Mouse (Mus musculus) heart, embryonic 15.5 days (tissue): ENCODE results near the gene Smap2. TPM values are rescaled to one million over a fixed set of nuclear protein-coding genes. Genes with fewer than 3 reads are reported as not detected.

ENCODE experiments used
- ATAC-seq: fragments of 200-750 bp; cut with Nextera tagmentation; replicated peaks from 2 replicates; pipeline ENCODE4 v1.8.0; 2017; ENCODE audit warnings: low read depth, moderate TSS enrichment; ENCODE audit not compliant: insufficient number of reproducible peaks, insufficient read depth, low FRiP score
- H3K27ac ChIP-seq: fragments of 300-500 bp; sonication (generic); 2 replicates; pipeline ENCODE4 v1.5.1; 2015; ENCODE audit warnings: mild to moderate bottlenecking, inconsistent platforms
- H3K27me3 ChIP-seq: fragments of 300-500 bp; sonication (generic); 2 replicates; pipeline ENCODE4 v1.6.1; 2015; ENCODE audit warnings: inconsistent platforms
- H3K36me3 ChIP-seq: fragments of 300-500 bp; sonication (generic); 2 replicates; pipeline ENCODE4 v1.6.1; 2015; ENCODE audit warnings: mild to moderate bottlenecking, inconsistent platforms
- H3K4me1 ChIP-seq: fragments of 300-500 bp; sonication (generic); replicated peaks from 2 replicates; pipeline ENCODE4 v1.6.1; 2015; ENCODE audit warnings: inconsistent platforms
- H3K4me2 ChIP-seq: fragments of 300-500 bp; sonication (generic); 2 replicates; pipeline ENCODE4 v1.6.1; 2015; ENCODE audit warnings: inconsistent platforms, mild to moderate bottlenecking, moderate library complexity
- H3K4me3 ChIP-seq: fragments of 300-500 bp; sonication (generic); 2 replicates; pipeline ENCODE4 v1.5.1; 2015; ENCODE audit warnings: mild to moderate bottlenecking, inconsistent platforms
- H3K9ac ChIP-seq: fragments of 300-500 bp; sonication (generic); 2 replicates; pipeline ENCODE4 v1.6.1; 2015; ENCODE audit warnings: mild to moderate bottlenecking, inconsistent platforms
- H3K9me3 ChIP-seq: fragments of 300-500 bp; sonication (generic); replicated peaks from 2 replicates; pipeline ENCODE4 v1.6.1; 2016; ENCODE audit warnings: inconsistent platforms
- WGBS: fragments of 180-500 bp; shearing (Covaris S2); methylation state at CpG from one replicate; pipeline ENCODE4 v1.1.7; 2015; ENCODE audit warnings: mixed read lengths; 5-methylcytosine and 5-hydroxymethylcytosine counted together
- polyA plus RNA-seq: library from polyadenylated mRNA; unstranded; fragments of >200 nt; fragmentation: Nextera tagmentation; extraction: Ambion mirVana; gene quantifications from 2 replicates; pipeline ENCODE4 v1.2.1, GENCODE M21; 2015

Gene Smap2
- polyA plus RNA-seq, 1 experiment from 2014 or later, result 10.0 TPM

GRCm38 (mm10) chr4:120969382-120970146, 47.5 kb downstream of the Smap2 start:
- no peaks in the 10 kb centered on the region for H3K27me3 ChIP-seq
- H3K4me3 ChIP-seq, result no peak overlapping the region
- H3K4me1 ChIP-seq, result no peaks in the 10 kb centered on the region
- 83% methylated on average over 5 of the region's 5 CpGs for WGBS
- H3K36me3 ChIP-seq, result peaks cover 33% of the 10 kb centered on the region
- H3K27ac ChIP-seq, result no peak overlapping the region
- no peak overlapping the region for H3K9ac ChIP-seq
- ATAC-seq, result no peak
- H3K4me2 ChIP-seq, result no peak overlapping the region
- H3K9me3 ChIP-seq, result no peaks in the 10 kb centered on the region

- ATAC-seq, result no peak
- H3K27ac ChIP-seq, result no peak overlapping the region
These were observed 48.6 kb downstream of the Smap2 start for GRCm38 (mm10) chr4:120968486-120968885.

DNA sequence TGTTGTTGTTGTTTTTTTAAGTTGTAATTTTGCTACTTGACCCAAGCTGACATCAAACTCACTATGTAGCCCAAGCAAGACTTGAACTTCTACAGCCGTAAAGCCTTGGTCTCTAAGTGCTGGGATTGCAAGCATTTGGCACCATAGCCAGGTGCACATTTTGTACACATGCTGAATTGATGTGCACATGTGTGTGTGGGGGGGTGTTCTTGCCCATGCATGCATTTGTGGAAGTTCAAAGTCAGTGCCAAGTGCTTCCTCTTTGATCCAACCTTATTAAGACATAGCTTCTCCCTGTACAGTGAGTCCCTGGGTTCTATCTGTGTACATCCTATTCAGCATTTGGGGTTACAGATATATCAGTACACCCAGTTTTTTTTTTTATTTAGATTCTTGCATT, 61.5 kb downstream of the Smap2 start:
- ATAC-seq, result no peak

More at GRCm38 (mm10) chr4:120968486-120968885, 48.6 kb downstream of the Smap2 start:
- Histone ChIP-seq H3K4me3 (no peak overlapping the region), H3K4me1 (no peaks in the 10 kb centered on the region), H3K9me3 (no peaks in the 10 kb centered on the region), H3K36me3 (peaks cover 33% of the 10 kb centered on the region), H3K27me3 (no peaks in the 10 kb centered on the region), H3K9ac (no peak overlapping the region), H3K4me2 (no peak overlapping the region)
- WGBS, result 91% methylated on average over 9 of the region's 9 CpGs

DNA sequence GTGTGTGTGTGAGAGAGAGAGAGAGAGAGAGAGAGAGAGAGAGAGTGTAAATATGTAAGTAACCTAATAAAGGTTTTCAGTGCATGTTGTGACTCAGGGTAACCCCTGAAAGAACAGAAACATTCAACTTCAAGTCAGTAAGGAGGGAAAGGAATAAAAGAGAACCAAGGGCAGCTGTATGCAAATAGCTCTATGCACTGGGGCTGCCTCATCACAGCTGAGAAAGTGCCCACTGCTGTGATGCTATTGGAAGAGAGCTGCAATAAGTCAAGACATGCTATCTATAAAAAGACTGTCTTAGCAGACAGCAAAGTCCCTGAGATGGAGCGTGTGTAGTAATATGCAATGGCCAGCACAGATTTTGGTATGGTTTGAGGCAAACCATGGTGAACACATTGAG, 63.4 kb downstream of the Smap2 start:
- H3K9me3 ChIP-seq, result no peaks in the 10 kb centered on the region
- H3K27ac ChIP-seq, result no peak overlapping the region
- H3K4me3 ChIP-seq, result no peak overlapping the region
- no peak overlapping the region for H3K9ac ChIP-seq
- ATAC-seq, result no peak
- WGBS, result 89% methylated on average over 1 of the region's 1 CpGs
- no peaks in the 10 kb centered on the region for H3K27me3 ChIP-seq
- no peak overlapping the region for H3K4me2 ChIP-seq
- H3K4me1 ChIP-seq, result peaks cover 14% of the 10 kb centered on the region
- H3K36me3 ChIP-seq, result no peaks in the 10 kb centered on the region

More for the DNA sequence above, 61.5 kb downstream of the Smap2 start:
- Histone ChIP-seq H3K9me3 (no peaks in the 10 kb centered on the region), H3K9ac (no peak overlapping the region), H3K4me2 (no peak overlapping the region), H3K4me1 (peaks cover 9% of the 10 kb centered on the region), H3K27ac (no peak overlapping the region), H3K36me3 (no peaks in the 10 kb centered on the region), H3K27me3 (no peaks in the 10 kb centered on the region), H3K4me3 (no peak overlapping the region)
- whole genome bisulfite sequencing, result 91% methylated on average over 1 of the region's 1 CpGs

DNA sequence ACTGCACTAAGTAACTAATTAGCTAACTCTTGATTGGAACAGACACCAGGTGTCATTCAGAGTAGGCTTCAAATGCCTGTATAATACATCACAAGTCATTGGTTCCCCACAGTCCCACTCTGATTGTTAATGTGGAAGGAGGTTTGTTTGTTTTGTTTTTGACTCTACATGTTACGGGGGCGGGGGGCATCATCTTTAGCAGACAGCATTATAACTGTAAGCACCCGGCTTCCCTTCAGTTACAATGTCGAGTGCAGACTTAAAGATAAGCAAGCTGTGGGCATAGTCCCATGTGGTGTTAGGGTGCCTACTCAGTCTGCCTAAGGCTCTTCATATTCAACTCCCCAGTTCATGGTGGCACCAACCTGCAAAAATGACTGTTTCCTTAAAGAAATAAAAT, 64.0 kb downstream of the Smap2 start:
- H3K4me2 ChIP-seq, result no peak overlapping the region

DNA sequence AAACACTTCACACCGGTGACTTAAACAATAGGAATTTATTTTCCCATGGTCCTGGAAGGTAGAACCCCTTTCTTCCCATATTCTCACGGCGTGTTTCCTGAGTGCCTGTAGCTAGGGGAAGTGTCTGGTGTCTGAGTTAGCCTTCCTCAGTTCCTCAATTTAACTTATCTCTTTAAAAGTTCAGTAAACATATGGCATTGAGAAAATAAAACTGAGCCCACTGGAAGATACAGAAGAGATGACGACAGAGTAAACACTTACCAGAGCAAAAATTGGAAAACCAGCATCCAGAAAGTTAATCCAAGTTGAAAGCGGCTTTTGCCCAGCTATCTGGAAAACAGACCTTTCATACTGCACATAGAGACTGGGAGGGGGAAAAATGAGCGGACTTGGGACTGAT, 64.9 kb downstream of the Smap2 start:
- no peaks in the 10 kb centered on the region for H3K9me3 ChIP-seq
- peaks cover 3% of the 10 kb centered on the region; the same call in 1 of the 2 replicates for H3K36me3 ChIP-seq
- H3K9ac ChIP-seq, result peak overlapping the region; percentile 76
- H3K27ac ChIP-seq, result peak overlapping the region; percentile 87
- peak overlapping the region; percentile 91 for H3K4me2 ChIP-seq
- peak; percentile 25; the same call in 1 of the 2 replicates for ATAC-seq
- WGBS, result 33% methylated on average over 6 of the region's 6 CpGs
- H3K27me3 ChIP-seq, result no peaks in the 10 kb centered on the region
- H3K4me3 ChIP-seq, result peak overlapping the region; percentile 68
- peaks cover 14% of the 10 kb centered on the region for H3K4me1 ChIP-seq

More for the DNA sequence above, 64.0 kb downstream of the Smap2 start:
- Histone ChIP-seq H3K4me1 (peaks cover 14% of the 10 kb centered on the region), H3K9me3 (no peaks in the 10 kb centered on the region), H3K4me3 (no peak overlapping the region), H3K27ac (peak overlapping the region; percentile 87), H3K27me3 (no peaks in the 10 kb centered on the region), H3K9ac (no peak overlapping the region), H3K36me3 (no peaks in the 10 kb centered on the region)
- ATAC-seq, result no peak
- 49% methylated on average over 4 of the region's 4 CpGs for WGBS

DNA sequence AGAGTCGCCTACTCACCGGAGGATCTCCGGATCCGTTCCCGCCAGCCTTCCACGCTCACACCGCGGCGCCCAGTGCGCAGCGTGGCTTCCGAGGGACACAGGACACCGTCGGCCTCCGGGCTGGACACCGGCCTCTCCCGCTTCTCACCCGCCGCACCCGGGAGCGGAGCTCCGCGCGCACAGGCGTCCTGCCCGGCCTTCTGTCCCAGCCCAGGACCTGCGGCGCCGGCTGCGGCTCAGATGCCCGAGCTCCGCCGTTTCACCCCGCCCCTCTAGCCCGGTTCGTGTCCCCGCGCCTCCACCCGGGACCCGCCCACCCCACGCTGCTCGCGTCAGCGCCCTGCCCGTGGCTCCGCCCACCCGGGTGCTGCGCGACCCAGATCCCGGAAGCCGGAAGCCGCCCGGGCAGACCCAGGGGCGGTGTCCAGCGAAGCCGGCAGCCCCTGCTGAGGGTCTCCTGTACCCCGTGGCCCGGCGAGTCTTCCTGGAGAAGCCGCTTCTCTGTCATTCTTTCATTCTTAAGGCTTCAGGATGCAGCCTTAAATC, 65.5 kb downstream of the Smap2 start, which contains the start of gene Zfp69:
Gene Zfp69 (minus strand): TSS at position 272 of the 546 bp plus-strand sequence.
- Histone ChIP-seq H3K4me2 (peak within 1 kb of the TSS; percentile 91), H3K36me3 (peaks cover 9% of the 10 kb centered on the region; the same call in 1 of the 2 replicates), H3K9me3 (no peaks in the 10 kb centered on the region), H3K27ac (peak within 1 kb of the TSS; percentile 87), H3K4me3 (peak within 1 kb of the TSS; percentile 68), H3K9ac (peak within 1 kb of the TSS; percentile 76), H3K4me1 (peaks cover 14% of the 10 kb centered on the region), H3K27me3 (no peaks in the 10 kb centered on the region)
- ATAC-seq, result peak; percentile 98
- WGBS, result under 1% methylated on average over 58 of the region's 60 CpGs

- H3K9ac ChIP-seq, result peak overlapping the region; percentile 76
- no peak for ATAC-seq
- H3K36me3 ChIP-seq, result peaks cover 12% of the 10 kb centered on the region
- WGBS, result 1% methylated on average over 20 of the region's 20 CpGs
- H3K4me2 ChIP-seq, result peak overlapping the region; percentile 91
- no peaks in the 10 kb centered on the region for H3K9me3 ChIP-seq
- peak overlapping the region; percentile 87 for H3K27ac ChIP-seq
- no peaks in the 10 kb centered on the region for H3K27me3 ChIP-seq
- peaks cover 14% of the 10 kb centered on the region for H3K4me1 ChIP-seq
- H3K4me3 ChIP-seq, result peak overlapping the region; percentile 68
These were observed 66.2 kb downstream of the Smap2 start for GRCm38 (mm10) chr4:120950763-120951427.

- no peak overlapping the region for H3K9ac ChIP-seq
- H3K4me3 ChIP-seq, result peak overlapping the region; percentile 68
- H3K9me3 ChIP-seq, result no peaks in the 10 kb centered on the region
- H3K4me1 ChIP-seq, result peaks cover 14% of the 10 kb centered on the region
- no peaks in the 10 kb centered on the region for H3K27me3 ChIP-seq
- H3K4me2 ChIP-seq, result peak overlapping the region; percentile 91; the same call in 1 of the 2 replicates
- peak overlapping the region; percentile 87 for H3K27ac ChIP-seq
- H3K36me3 ChIP-seq, result peaks cover 12% of the 10 kb centered on the region
- WGBS, result 54% methylated on average over 3 of the region's 3 CpGs
- no peak for ATAC-seq
These were observed 68.1 kb downstream of the Smap2 start for GRCm38 (mm10) chr4:120948938-120949337.

GRCm38 (mm10) chr4:120935006-120935405, 82.0 kb downstream of the Smap2 start:
- Histone ChIP-seq H3K36me3 (peaks cover 30% of the 10 kb centered on the region), H3K4me3 (no peak overlapping the region), H3K9ac (no peak overlapping the region), H3K9me3 (no peaks in the 10 kb centered on the region; the same call in 1 of the 2 replicates), H3K27me3 (no peaks in the 10 kb centered on the region), H3K4me2 (no peak overlapping the region), H3K27ac (no peak overlapping the region), H3K4me1 (no peaks in the 10 kb centered on the region)
- ATAC-seq, result no peak
- 60% methylated on average over 3 of the region's 3 CpGs for WGBS

DNA sequence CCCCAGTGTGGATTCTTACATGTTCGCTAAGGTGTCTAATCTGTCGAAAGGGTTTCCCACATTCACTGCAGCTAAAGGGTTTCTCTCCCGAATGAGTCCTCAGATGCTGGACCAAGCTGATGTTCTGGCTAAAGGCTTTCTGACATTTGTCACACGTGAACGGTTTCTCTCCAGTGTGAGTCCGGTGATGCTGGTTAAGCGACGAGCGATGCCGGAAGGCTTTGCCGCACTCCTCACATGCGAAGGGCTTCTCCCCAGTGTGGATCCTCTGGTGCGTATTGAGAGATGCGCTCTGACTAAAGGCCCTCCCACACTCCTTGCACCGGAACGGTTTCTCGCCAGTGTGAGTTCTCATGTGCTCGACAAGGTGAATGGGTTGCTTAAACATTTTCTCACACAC, 86.3 kb downstream of the Smap2 start:
- 94% methylated on average over 18 of the region's 18 CpGs for WGBS
- H3K27me3 ChIP-seq, result no peaks in the 10 kb centered on the region
- no peak overlapping the region for H3K27ac ChIP-seq
- H3K36me3 ChIP-seq, result peaks cover 30% of the 10 kb centered on the region
- no peak overlapping the region for H3K4me3 ChIP-seq
- ATAC-seq, result no peak
- H3K4me1 ChIP-seq, result no peaks in the 10 kb centered on the region
- no peaks in the 10 kb centered on the region; the same call in 1 of the 2 replicates for H3K9me3 ChIP-seq
- H3K9ac ChIP-seq, result no peak overlapping the region
- no peak overlapping the region for H3K4me2 ChIP-seq
